Mouse (Mus musculus) MEL (cell line): ENCODE data around the gene P2ry2.

Experiments used
- CHD1 ChIP-seq: IDR thresholded peaks from 2 replicates; pipeline ENCODE4 v1.6.1; 2012; ENCODE audit warnings: low read depth, mild to moderate bottlenecking, inconsistent platforms, low read length, improper control_type of control experiment
- CTCF ChIP-seq, 3 experiments: IDR thresholded peaks in 2 of 3; conservative IDR thresholded peaks in 1 of 3; 2 replicates each; pipeline ENCODE4 v1.5.1; 2011 to 2012; ENCODE audit warnings: low read length in 3 of 3, low read depth in 2 of 3, mild to moderate bottlenecking in 2 of 3, improper control_type of control experiment in 1 of 3, inconsistent platforms in 1 of 3, mixed read lengths in 1 of 3, moderate library complexity in 1 of 3; ENCODE audit not compliant: control insufficient read depth in 1 of 3, insufficient read depth in 1 of 3, poor library complexity in 1 of 3, severe bottlenecking in 1 of 3
- ELF1 ChIP-seq: IDR thresholded peaks from 2 replicates; pipeline ENCODE4 v1.6.1; 2014; ENCODE audit warnings: low read depth, mild to moderate bottlenecking, inconsistent platforms, low read length, improper control_type of control experiment, moderate library complexity
- EP300 ChIP-seq, 2 experiments: IDR thresholded peaks; 2 replicates each; pipeline ENCODE4 v1.6.1; 2011; ENCODE audit warnings: improper control_type of control experiment in 2 of 2, low read length in 2 of 2, low read depth in 1 of 2, mild to moderate bottlenecking in 1 of 2
- MYB ChIP-seq: IDR thresholded peaks from 2 replicates; pipeline ENCODE4 v1.6.1; 2011; ENCODE audit warnings: mild to moderate bottlenecking, low read depth, low read length, improper control_type of control experiment
- NELFE ChIP-seq: IDR thresholded peaks from 2 replicates; pipeline ENCODE4 v1.6.1; 2011; ENCODE audit warnings: low read depth, low read length, improper control_type of control experiment
- NRF1 ChIP-seq: IDR thresholded peaks from 2 replicates; pipeline ENCODE4 v1.6.1; 2014; ENCODE audit warnings: low read depth, mild to moderate bottlenecking, inconsistent platforms, low read length, improper control_type of control experiment, moderate library complexity; ENCODE audit not compliant: poor library complexity, insufficient read depth, severe bottlenecking
- POLR2A ChIP-seq, 2 experiments: IDR thresholded peaks; 2 replicates each; pipeline ENCODE4 v1.6.1; 2011 to 2012; ENCODE audit warnings: low read length in 2 of 2, mild to moderate bottlenecking in 2 of 2, control low read depth in 1 of 2, improper control_type of control experiment in 1 of 2, low read depth in 1 of 2, moderate library complexity in 1 of 2; ENCODE audit not compliant: control insufficient read depth in 1 of 2, insufficient read depth in 1 of 2, poor library complexity in 1 of 2
- POLR2AphosphoS2 ChIP-seq: IDR thresholded peaks from 2 replicates; pipeline ENCODE4 v1.6.1; 2011; ENCODE audit warnings: low read length, improper control_type of control experiment
- SIN3A ChIP-seq: IDR thresholded peaks from 2 replicates; pipeline ENCODE4 v1.6.1; 2012; ENCODE audit warnings: low read length, improper control_type of control experiment, inconsistent platforms
- TAL1 ChIP-seq: IDR thresholded peaks from 2 replicates; pipeline ENCODE4 v1.6.1; 2012; ENCODE audit warnings: mild to moderate bottlenecking, inconsistent platforms, low read length, moderate library complexity, mixed read lengths
- ZC3H11A ChIP-seq: IDR thresholded peaks from 2 replicates; pipeline ENCODE4 v1.6.1; 2012; ENCODE audit warnings: low read depth, mild to moderate bottlenecking, inconsistent platforms, low read length, improper control_type of control experiment
- ZKSCAN1 ChIP-seq: IDR thresholded peaks from 2 replicates; pipeline ENCODE4 v1.6.1; 2012; ENCODE audit warnings: low read depth, mild to moderate bottlenecking, inconsistent platforms, low read length, improper control_type of control experiment, moderate library complexity

DNA sequence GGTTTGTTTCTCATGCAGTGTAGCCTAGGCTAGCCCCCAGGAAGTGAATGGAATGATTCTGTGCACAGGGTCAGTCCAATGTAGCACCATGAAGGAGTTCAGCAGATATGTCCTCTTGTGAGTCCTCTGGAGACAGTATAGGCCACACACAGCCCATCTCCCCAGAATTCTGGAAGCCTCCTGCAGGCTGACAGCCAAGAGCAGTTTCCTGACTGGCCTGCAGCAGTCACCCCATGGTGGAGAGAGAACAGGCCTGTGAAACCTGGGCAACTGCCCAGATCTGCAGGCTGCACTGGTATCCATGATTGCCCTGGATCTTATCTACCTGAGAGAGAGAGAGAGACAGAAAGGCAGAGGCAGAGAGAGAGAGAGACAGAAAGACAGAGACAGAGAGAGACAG is 18.1 kb upstream of the P2ry2 start:
- TF ChIP-seq CHD1 (no peak), EP300 (IDR thresholded peaks at IDR 0.05; ENCODE audit: low read depth in 1 of 2, low read length in 2 of 2) (no peak), NRF1 (no peak), SIN3A (no peak), NELFE (no peak), POLR2A (IDR thresholded peaks at IDR 0.05; ENCODE audit: control insufficient read depth in 1 of 2, insufficient read depth in 1 of 2, low read depth in 1 of 2, low read length in 2 of 2, poor library complexity in 1 of 2) (no peak), ZKSCAN1 (no peak), ELF1 (no peak), TAL1 (no peak), CTCF (IDR thresholded peaks at IDR 0.05 in 2 of 3, conservative IDR thresholded peaks at IDR 0.05 in 1 of 3; ENCODE audit: control insufficient read depth in 1 of 3, insufficient read depth in 1 of 3, low read depth in 2 of 3, low read length in 3 of 3, poor library complexity in 1 of 3, severe bottlenecking in 1 of 3) (no peak), MYB (no peak), ZC3H11A (no peak), POLR2AphosphoS2 (no peak)
